Mouse (Mus musculus): Measurements from ENCODE around the gene Vgf. TPM values are rescaled to one million over a fixed set of nuclear protein-coding genes. Genes with fewer than 3 reads are reported as not detected.
A peak's percentile ranks its signal among the peaks of the same experiment; 100 is the strongest.

Vgf gene
- polyA plus RNA-seq, 1 experiment = not detected

- Histone ChIP-seq H3K4me1 (ENCODE audit: control insufficient read depth, insufficient read depth, low read length) (no peaks in the 10 kb centered on the region), H3K27ac (ENCODE audit: control insufficient read depth, insufficient read depth, low read depth, low read length, poor library complexity) (no peak overlapping the region), H3K4me3 (replicated peaks; ENCODE audit: control insufficient read depth, low read depth, low read length) (no peak overlapping the region)
- TF ChIP-seq POLR2A (IDR thresholded peaks at IDR 0.05; ENCODE audit: borderline replicate concordance, control insufficient read depth, low read depth, low read length) (no peak), CTCF (IDR thresholded peaks at IDR 0.05; ENCODE audit: control insufficient read depth, insufficient read depth, low read length) (no peak)
- WGBS = 46% methylated on average over 4 of the region's 4 CpGs
Observed at GRCm38 (mm10) chr5:137068711-137069110, 42.5 kb downstream of the Vgf start.

GRCm38 (mm10) chr5:137070881-137071605 is 44.9 kb downstream of the Vgf start:
- H3K4me3 ChIP-seq (replicated peaks; ENCODE audit: control insufficient read depth, low read depth, low read length) = no peak overlapping the region
- no peaks in the 10 kb centered on the region; the same call in 1 of the 2 replicates for H3K4me1 ChIP-seq (ENCODE audit: control insufficient read depth, insufficient read depth, low read length)
- no peak for TF ChIP-seq POLR2A (IDR thresholded peaks at IDR 0.05; ENCODE audit: borderline replicate concordance, control insufficient read depth, low read depth, low read length)
- no peak for TF ChIP-seq CTCF (IDR thresholded peaks at IDR 0.05; ENCODE audit: control insufficient read depth, insufficient read depth, low read length)
- WGBS = 84% methylated on average over 19 of the region's 19 CpGs
- H3K27ac ChIP-seq (ENCODE audit: control insufficient read depth, insufficient read depth, low read depth, low read length, poor library complexity) = no peak overlapping the region

GRCm38 (mm10) chr5:137072079-137072960 is 46.1 kb downstream of the Vgf start, which contains the start of gene Serpine1:
Serpine1 (minus strand) TSS chr5:137072268.
- 17% methylated on average over 23 of the region's 23 CpGs for WGBS
- Histone ChIP-seq H3K27ac (ENCODE audit: control insufficient read depth, insufficient read depth, low read depth, low read length, poor library complexity) (no peak within 1 kb of the TSS), H3K4me1 (ENCODE audit: control insufficient read depth, insufficient read depth, low read length) (no peaks in the 10 kb centered on the region; the same call in 1 of the 2 replicates), H3K4me3 (replicated peaks; ENCODE audit: control insufficient read depth, low read depth, low read length) (no peak within 1 kb of the TSS)
- peak; percentile 43; the same call in 1 of the 2 replicates for TF ChIP-seq POLR2A (IDR thresholded peaks at IDR 0.05; ENCODE audit: borderline replicate concordance, control insufficient read depth, low read depth, low read length)
- no peak for TF ChIP-seq CTCF (IDR thresholded peaks at IDR 0.05; ENCODE audit: control insufficient read depth, insufficient read depth, low read length)

- 81% methylated on average over 8 of the region's 8 CpGs for WGBS
- TF ChIP-seq POLR2A (IDR thresholded peaks at IDR 0.05; ENCODE audit: borderline replicate concordance, control insufficient read depth, low read depth, low read length) = no peak
- TF ChIP-seq CTCF (IDR thresholded peaks at IDR 0.05; ENCODE audit: control insufficient read depth, insufficient read depth, low read length) = no peak
- Histone ChIP-seq H3K27ac (ENCODE audit: control insufficient read depth, insufficient read depth, low read depth, low read length, poor library complexity) (no peak overlapping the region), H3K4me3 (replicated peaks; ENCODE audit: control insufficient read depth, low read depth, low read length) (no peak overlapping the region), H3K4me1 (ENCODE audit: control insufficient read depth, insufficient read depth, low read length) (no peaks in the 10 kb centered on the region; the same call in 1 of the 2 replicates)
Observed at GRCm38 (mm10) chr5:137073141-137073540, 46.9 kb downstream of the Vgf start.

GRCm38 (mm10) chr5:137074191-137074651 is 48.0 kb downstream of the Vgf start:
- Histone ChIP-seq H3K4me1 (ENCODE audit: control insufficient read depth, insufficient read depth, low read length) (no peaks in the 10 kb centered on the region; the same call in 1 of the 2 replicates), H3K27ac (ENCODE audit: control insufficient read depth, insufficient read depth, low read depth, low read length, poor library complexity) (no peak overlapping the region)

GRCm38 (mm10) chr5:137075726-137076125 is 49.5 kb downstream of the Vgf start:
- Histone ChIP-seq H3K4me3 (replicated peaks; ENCODE audit: control insufficient read depth, low read depth, low read length) (no peak overlapping the region), H3K27ac (ENCODE audit: control insufficient read depth, insufficient read depth, low read depth, low read length, poor library complexity) (no peak overlapping the region), H3K4me1 (ENCODE audit: control insufficient read depth, insufficient read depth, low read length) (no peaks in the 10 kb centered on the region; the same call in 1 of the 2 replicates)
- no peak for TF ChIP-seq CTCF (IDR thresholded peaks at IDR 0.05; ENCODE audit: control insufficient read depth, insufficient read depth, low read length)
- no peak for TF ChIP-seq POLR2A (IDR thresholded peaks at IDR 0.05; ENCODE audit: borderline replicate concordance, control insufficient read depth, low read depth, low read length)
- WGBS = 62% methylated on average over 6 of the region's 6 CpGs

More at GRCm38 (mm10) chr5:137074191-137074651, 48.0 kb downstream of the Vgf start:
- no peak overlapping the region for H3K4me3 ChIP-seq (replicated peaks; ENCODE audit: control insufficient read depth, low read depth, low read length)
- WGBS = 72% methylated on average over 6 of the region's 6 CpGs
- TF ChIP-seq POLR2A (IDR thresholded peaks at IDR 0.05; ENCODE audit: borderline replicate concordance, control insufficient read depth, low read depth, low read length) = no peak
- no peak for TF ChIP-seq CTCF (IDR thresholded peaks at IDR 0.05; ENCODE audit: control insufficient read depth, insufficient read depth, low read length)

GRCm38 (mm10) chr5:137076191-137076930 is 50.2 kb downstream of the Vgf start:
- no peak overlapping the region for H3K4me3 ChIP-seq (replicated peaks; ENCODE audit: control insufficient read depth, low read depth, low read length)
- TF ChIP-seq POLR2A (IDR thresholded peaks at IDR 0.05; ENCODE audit: borderline replicate concordance, control insufficient read depth, low read depth, low read length) = no peak
- no peak for TF ChIP-seq CTCF (IDR thresholded peaks at IDR 0.05; ENCODE audit: control insufficient read depth, insufficient read depth, low read length)
- H3K27ac ChIP-seq (ENCODE audit: control insufficient read depth, insufficient read depth, low read depth, low read length, poor library complexity) = no peak overlapping the region
- no peaks in the 10 kb centered on the region; the same call in 1 of the 2 replicates for H3K4me1 ChIP-seq (ENCODE audit: control insufficient read depth, insufficient read depth, low read length)
- WGBS = 28% methylated on average over 12 of the region's 12 CpGs

Measured in bone marrow, adult 2 months (tissue).